Mouse (Mus musculus) liver, adult (tissue): Measurements from ENCODE around the gene Spata1.

Experiments used
- GATA4 ChIP-seq: IDR thresholded peaks from 2 replicates; pipeline ENCODE4 v1.6.1; 2014; ENCODE audit warnings: mild to moderate bottlenecking, low read length; ENCODE audit not compliant: insufficient replicate concordance

Spata1 gene

GRCm38 (mm10) chr3:146412008-146412407 is 87.5 kb downstream of the Spata1 start:
- TF ChIP-seq GATA4 = no peak

GRCm38 (mm10) chr3:146410114-146410513 is 89.4 kb downstream of the Spata1 start:
- no peak for TF ChIP-seq GATA4
